Mouse (Mus musculus) G1E (cell line): ENCODE results near the gene Hmbs. TPM values are rescaled to one million over a fixed set of nuclear protein-coding genes. Genes with fewer than 3 reads are reported as not detected.
"Not testable (repeated sequence)": the region's sequence is repeated elsewhere in the genome, so short reads cannot be mapped to it uniquely, and the experiment has no call there.

ENCODE experiments used
- ATAC-seq: 2 replicates; pipeline ENCODE4 v1.8.0; 2016; ENCODE audit warnings: mild to moderate bottlenecking; ENCODE audit not compliant: insufficient number of reproducible peaks, poor library complexity, low FRiP score, severe bottlenecking; ENCODE audit errors: extremely low read depth
- DNase-seq: peaks from one replicate; pipeline ENCODE4 v3.0.0; 2012; ENCODE audit warnings: low spot score
- H3K27me3 ChIP-seq: 2 replicates; pipeline ENCODE4 v1.6.1; 2012; ENCODE audit warnings: mild to moderate bottlenecking, low read length, inconsistent platforms; ENCODE audit not compliant: insufficient read depth
- H3K36me3 ChIP-seq: replicated peaks from 2 replicates; pipeline ENCODE3; 2012; ENCODE audit warnings: mild to moderate bottlenecking, inconsistent platforms
- H3K4me1 ChIP-seq: 2 replicates; pipeline ENCODE4 v1.6.1; 2012; ENCODE audit warnings: low read depth, low read length, inconsistent platforms, mixed read lengths; ENCODE audit not compliant: insufficient read depth
- H3K4me3 ChIP-seq: 2 replicates; pipeline ENCODE4 v1.5.1; 2012; ENCODE audit warnings: low read depth, mild to moderate bottlenecking, inconsistent platforms, low read length, moderate library complexity, mixed read lengths
- H3K9me3 ChIP-seq: replicated peaks from 2 replicates; pipeline ENCODE4 v1.6.1; 2012; ENCODE audit warnings: inconsistent platforms
- CTCF ChIP-seq: IDR thresholded peaks from 2 replicates; pipeline ENCODE4 v1.5.1; 2012; ENCODE audit warnings: low read depth, low read length, inconsistent platforms, mixed read lengths
- GATA1 ChIP-seq: IDR thresholded peaks from 2 replicates; pipeline ENCODE4 v1.6.1; 2012; ENCODE audit warnings: borderline replicate concordance, low read length, inconsistent platforms, mixed read lengths
- GATA2 ChIP-seq: IDR thresholded peaks from 2 replicates; pipeline ENCODE4 v1.6.1; 2012; ENCODE audit warnings: low read depth, low read length, inconsistent platforms, borderline replicate concordance
- POLR2AphosphoS5 ChIP-seq: IDR thresholded peaks from 2 replicates; pipeline ENCODE4 v1.6.1; 2012; ENCODE audit warnings: low read depth, low read length, inconsistent platforms; ENCODE audit not compliant: insufficient replicate concordance
- TAL1 ChIP-seq: conservative IDR thresholded peaks from 2 replicates; pipeline ENCODE4 v1.6.1; 2012; ENCODE audit warnings: low read depth, low read length, inconsistent platforms, mixed read lengths
- polyA plus RNA-seq: library from polyadenylated mRNA; stranded (reverse); fragments of >175 nt; gene quantifications from 2 replicates; pipeline ENCODE4 v1.2.3, GENCODE M21; 2012
- total RNA-seq, 2 experiments: library from RNA; stranded (forward) in 1 of 2; stranded (reverse) in 1 of 2; fragments of 200-1000 nt in 1 of 2; fragments of >200 nt in 1 of 2; fragmentation: Nextera tagmentation in 1 of 2; gene quantifications; 2 replicates each; pipeline ENCODE4 v1.2.3; 2014 to 2017

The Hmbs gene
- total and polyA plus RNA-seq, 3 experiments, result 90.1 to 175 (median 108) TPM

GRCm38 (mm10) chr9:44337436-44338169 is 6.4 kb downstream of the Hmbs start:
- Histone ChIP-seq H3K27me3 (no peaks in the 10 kb centered on the region), H3K36me3 (peaks cover 83% of the 10 kb centered on the region), H3K4me1 (peaks cover 62% of the 10 kb centered on the region), H3K4me3 (peak overlapping the region; percentile 68; the same call in 1 of the 2 replicates), H3K9me3 (peaks cover 10% of the 10 kb centered on the region)
- DNase-seq (no peak), ATAC-seq (no peak)
- TF ChIP-seq GATA1 (no peak), GATA2 (no peak), POLR2AphosphoS5 (peak; percentile 90), CTCF (no peak)

GRCm38 (mm10) chr9:44336964-44337363 is 7.1 kb downstream of the Hmbs start:
- DNase-seq (no peak), ATAC-seq (no peak)
- Histone ChIP-seq H3K4me3 (peak overlapping the region; percentile 68), H3K9me3 (peaks cover 10% of the 10 kb centered on the region), H3K27me3 (no peaks in the 10 kb centered on the region), H3K36me3 (peaks cover 83% of the 10 kb centered on the region), H3K4me1 (peaks cover 55% of the 10 kb centered on the region)
- TF ChIP-seq TAL1 (no peak), GATA1 (no peak), CTCF (no peak), POLR2AphosphoS5 (no peak; the same call in 1 of the 2 replicates), GATA2 (no peak)

GRCm38 (mm10) chr9:44336513-44336912 is 7.5 kb downstream of the Hmbs start:
- ATAC-seq, result not testable (repeated sequence)
- peaks cover 83% of the 10 kb centered on the region for H3K36me3 ChIP-seq

GRCm38 (mm10) chr9:44336093-44336406 is 8.0 kb downstream of the Hmbs start:
- DNase-seq (no peak), ATAC-seq (no peak)
- H3K9me3 ChIP-seq, result peaks cover 10% of the 10 kb centered on the region
- no peak for TF ChIP-seq GATA2
- H3K4me3 ChIP-seq, result peak overlapping the region; percentile 98
- peaks cover 83% of the 10 kb centered on the region for H3K36me3 ChIP-seq
- no peaks in the 10 kb centered on the region for H3K27me3 ChIP-seq
- peaks cover 47% of the 10 kb centered on the region for H3K4me1 ChIP-seq

More at GRCm38 (mm10) chr9:44336513-44336912, 7.5 kb downstream of the Hmbs start:
- peaks cover 10% of the 10 kb centered on the region for H3K9me3 ChIP-seq
- DNase-seq, H3K27me3 ChIP-seq: not testable (repeated sequence)
- peaks cover 51% of the 10 kb centered on the region for H3K4me1 ChIP-seq
- peak overlapping the region; percentile 68 for H3K4me3 ChIP-seq

- peaks cover 10% of the 10 kb centered on the region for H3K9me3 ChIP-seq
- DNase-seq (peak; percentile 21), ATAC-seq (no peak)
- H3K4me1 ChIP-seq, result peaks cover 45% of the 10 kb centered on the region
- peak overlapping the region; percentile 98 for H3K4me3 ChIP-seq
- H3K36me3 ChIP-seq, result peaks cover 83% of the 10 kb centered on the region
- TF ChIP-seq TAL1, result no peak
- peak; percentile 93 for TF ChIP-seq POLR2AphosphoS5
- no peaks in the 10 kb centered on the region for H3K27me3 ChIP-seq
Observed at GRCm38 (mm10) chr9:44335331-44336092, 8.5 kb downstream of the Hmbs start.

GRCm38 (mm10) chr9:44334396-44335330 is 9.4 kb downstream of the Hmbs start, which contains the start of gene H2afx:
Gene H2afx, plus strand, starts transcription at chr9:44334694.
- H3K27me3 ChIP-seq, result no peaks in the 10 kb centered on the region
- ATAC-seq (peak; percentile 94), DNase-seq (peak; percentile 100)
- H3K36me3 ChIP-seq, result peaks cover 84% of the 10 kb centered on the region
- peaks cover 39% of the 10 kb centered on the region for H3K4me1 ChIP-seq
- H3K9me3 ChIP-seq, result peaks cover 10% of the 10 kb centered on the region
- TF ChIP-seq GATA2, result no peak
- TF ChIP-seq POLR2AphosphoS5, result peak; percentile 97
- no peak for TF ChIP-seq CTCF
- H3K4me3 ChIP-seq, result peak within 1 kb of the TSS; percentile 98
